Comparison of ENCODE assay signal across 12 mouse cellular contexts in genomic region chr16:57765615-57766014, GRCm38 (mm10). TPM values are rescaled to one million over a fixed set of nuclear protein-coding genes. Genes with fewer than 3 reads are reported as not detected.
"Had no signal": no experiment of that assay in that cellular context is flagged by ENCODE, and none has a peak within 500 bp of the region (broad histone marks: within the 10 kb centered on the region; RNA-seq: fewer than 3 reads in every experiment).

No protein-coding gene starts in this region.

- H3K9ac ChIP-seq: neural tube, embryonic 15.5 days had no signal

- H3K9me3 ChIP-seq: limb, embryonic 10.5 days; midbrain, embryonic 10.5 days; neural tube, embryonic 15.5 days had no signal

- H3K4me1 ChIP-seq: midbrain, embryonic 10.5 days; neural tube, embryonic 15.5 days had no signal

- H3K36me3 ChIP-seq: limb, embryonic 10.5 days; midbrain, embryonic 10.5 days; neural tube, embryonic 15.5 days had no signal

- H3K4me2 ChIP-seq: liver, embryonic 11.5 days; neural tube, embryonic 15.5 days had no signal

- H3K4me3 ChIP-seq: limb, embryonic 10.5 days; midbrain, embryonic 10.5 days; myocyte; neural tube, embryonic 15.5 days had no signal

- H3K27ac ChIP-seq: limb, embryonic 10.5 days; midbrain, embryonic 10.5 days; neural tube, embryonic 15.5 days had no signal

- H3K27me3 ChIP-seq: neural tube, embryonic 15.5 days had no signal

- DNase-seq: kidney, postnatal 10 days; lung, postnatal 4 days; midbrain, embryonic 14.5 days; right cerebral cortex, adult 18-20 months; right cerebral cortex, postnatal 25 days; thymus, postnatal 36 days had no signal

RNA-seq across cellular contexts. Expression of gene Col8a1, which starts 11.1 kb away (rescaled TPM):
- total RNA-seq: megakaryocyte, adult 5-6 weeks had no signal
